Mouse (Mus musculus): ENCODE results near the gene Tspan7.

Tspan7 gene

GRCm38 (mm10) chrX:10546840-10547239 is 61.9 kb downstream of the Tspan7 start:
- DNase-seq (ENCODE audit: low read depth, low spot score), result peak; percentile 21

- no peak for DNase-seq (ENCODE audit: low read depth, low spot score)
Observed at GRCm38 (mm10) chrX:10549708-10550107, 64.8 kb downstream of the Tspan7 start.

GRCm38 (mm10) chrX:10556899-10557298 is 71.9 kb downstream of the Tspan7 start:
- DNase-seq (ENCODE audit: low read depth, low spot score), result no peak

GRCm38 (mm10) chrX:10557596-10557995 is 72.6 kb downstream of the Tspan7 start:
- DNase-seq (ENCODE audit: low read depth, low spot score), result no peak

GRCm38 (mm10) chrX:10558625-10559024 is 73.7 kb downstream of the Tspan7 start:
- DNase-seq (ENCODE audit: low read depth, low spot score), result no peak

GRCm38 (mm10) chrX:10565811-10566210 is 80.9 kb downstream of the Tspan7 start:
- no peak for DNase-seq (ENCODE audit: low read depth, low spot score)

- DNase-seq (ENCODE audit: low read depth, low spot score), result peak; percentile 29
Observed at GRCm38 (mm10) chrX:10574523-10574922, 89.6 kb downstream of the Tspan7 start.

- DNase-seq (ENCODE audit: low read depth, low spot score), result no peak
Observed at GRCm38 (mm10) chrX:10575406-10575805, 90.4 kb downstream of the Tspan7 start.

GRCm38 (mm10) chrX:10576349-10576748 is 91.4 kb downstream of the Tspan7 start:
- no peak for DNase-seq (ENCODE audit: low read depth, low spot score)

GRCm38 (mm10) chrX:10577356-10577755 is 92.4 kb downstream of the Tspan7 start:
- peak; percentile 79 for DNase-seq (ENCODE audit: low read depth, low spot score)

- no peak for DNase-seq (ENCODE audit: low read depth, low spot score)
Observed at GRCm38 (mm10) chrX:10582731-10583130, 97.8 kb downstream of the Tspan7 start.

GRCm38 (mm10) chrX:10592244-10592643 is 107.3 kb downstream of the Tspan7 start:
- DNase-seq (ENCODE audit: low read depth, low spot score), result peak; percentile 26

GRCm38 (mm10) chrX:10593561-10593960 is 108.6 kb downstream of the Tspan7 start:
- DNase-seq (ENCODE audit: low read depth, low spot score), result no peak

- DNase-seq (ENCODE audit: low read depth, low spot score), result peak; percentile 47
Observed at GRCm38 (mm10) chrX:10617119-10617518, 132.2 kb downstream of the Tspan7 start.

- no peak for DNase-seq (ENCODE audit: low read depth, low spot score)
Observed at GRCm38 (mm10) chrX:10641062-10641461, 156.1 kb downstream of the Tspan7 start.

Measured in 3T3-L1 (cell line).